Mouse (Mus musculus): Measurements from ENCODE around the gene Tmem150c.

Gene Tmem150c

GRCm38 (mm10) chr5:100049904-100050303 is 109.7 kb downstream of the Tmem150c start:
- DNase-seq = no peak

DNA sequence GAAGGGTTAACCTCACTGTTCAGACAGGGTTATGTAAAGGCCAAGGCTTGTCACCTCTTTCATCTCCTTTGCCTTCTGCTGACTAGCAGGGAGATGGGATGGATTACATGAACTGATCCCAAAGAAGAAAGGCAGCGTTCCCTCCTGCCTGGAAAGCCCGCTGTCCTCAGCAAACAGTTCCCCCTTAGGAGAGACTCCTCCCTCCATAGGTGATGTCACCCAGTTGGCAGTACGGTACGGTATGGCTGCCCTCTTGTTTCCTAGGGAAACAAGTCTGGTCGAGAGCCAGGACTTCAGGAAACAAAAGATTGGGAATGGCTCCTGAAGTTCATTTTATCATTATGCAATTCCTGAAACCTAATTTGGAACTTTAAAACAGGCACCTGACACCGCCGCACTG is 111.7 kb downstream of the Tmem150c start:
- no peak for DNase-seq

GRCm38 (mm10) chr5:100047143-100047640 is 112.4 kb downstream of the Tmem150c start:
- no peak for DNase-seq

DNA sequence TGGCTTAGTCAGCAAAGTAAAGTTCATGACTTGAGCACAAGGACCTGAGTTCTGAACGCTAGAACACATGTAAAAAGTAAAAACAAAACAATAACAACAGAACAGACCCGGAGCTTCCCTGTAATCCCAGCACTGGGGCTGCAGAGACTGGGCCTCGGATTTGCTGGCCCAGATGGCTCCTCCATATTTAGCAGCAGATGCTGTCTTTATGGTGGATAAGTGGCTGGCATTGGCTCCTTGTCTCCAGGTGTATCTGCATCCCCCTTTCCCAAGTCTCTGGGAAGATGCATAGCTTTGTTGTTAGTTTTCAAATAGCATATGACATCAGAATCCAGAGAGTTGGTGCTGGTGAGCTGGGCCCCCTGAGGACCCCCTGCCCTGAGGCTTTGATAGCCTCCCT is 113.5 kb downstream of the Tmem150c start:
- DNase-seq = no peak

DNA sequence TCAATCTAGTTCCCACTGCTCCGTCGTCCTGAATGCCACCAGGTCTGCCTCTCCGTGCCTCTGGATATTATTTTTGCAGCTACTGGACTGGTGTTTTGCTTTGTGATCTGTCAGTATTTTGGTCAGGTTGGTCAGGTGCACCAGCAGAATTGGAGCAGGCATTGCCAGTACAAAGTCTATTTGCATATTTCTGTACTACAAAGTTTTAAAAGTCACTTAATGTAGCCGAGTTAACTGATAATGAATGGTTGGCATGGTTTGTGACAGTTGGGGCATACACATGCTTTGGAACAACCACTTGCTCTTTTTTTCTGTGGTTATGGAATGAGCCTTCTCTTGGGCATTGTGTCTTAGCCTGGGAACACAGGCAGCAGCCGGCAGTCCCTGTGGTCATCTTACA is 115.0 kb downstream of the Tmem150c start:
- DNase-seq = no peak

- DNase-seq = no peak
Measured at GRCm38 (mm10) chr5:100044030-100044429, 115.6 kb downstream of the Tmem150c start.

DNA sequence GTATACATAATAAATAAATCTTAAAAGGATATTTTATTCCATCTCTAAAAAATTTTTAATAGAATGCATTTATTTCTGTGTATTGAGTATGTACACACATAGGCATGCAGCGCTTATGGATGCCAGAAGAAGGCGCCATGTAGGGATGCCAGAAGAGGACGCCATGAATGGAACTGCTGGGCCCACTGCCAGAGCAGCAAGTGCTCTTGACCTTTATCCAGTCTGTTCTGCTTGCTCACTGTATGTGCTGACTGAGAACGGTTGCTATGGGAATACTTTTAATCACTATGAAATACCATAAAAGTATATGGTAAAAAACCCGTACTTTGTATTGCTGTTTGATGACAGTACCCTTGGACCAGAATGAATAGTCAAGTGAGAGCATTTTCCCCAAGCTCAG is 116.2 kb downstream of the Tmem150c start:
- no peak for DNase-seq

GRCm38 (mm10) chr5:100042467-100042866 is 117.1 kb downstream of the Tmem150c start:
- DNase-seq = no peak

GRCm38 (mm10) chr5:100041272-100041671 is 118.3 kb downstream of the Tmem150c start:
- no peak for DNase-seq

- DNase-seq = no peak
Measured at GRCm38 (mm10) chr5:100040281-100040784, 119.3 kb downstream of the Tmem150c start.

GRCm38 (mm10) chr5:100039602-100040142 is 119.9 kb downstream of the Tmem150c start, which contains the start of the genes Hnrnpdl and Enoph1:
TSS of gene Hnrnpdl (minus strand) at chr5:100039664.
TSS of gene Enoph1 (plus strand) at chr5:100039985.
- peak; percentile 97 for DNase-seq

GRCm38 (mm10) chr5:100038714-100039601 is 120.7 kb downstream of the Tmem150c start:
- peak; percentile 99 for DNase-seq

GRCm38 (mm10) chr5:100037965-100038713 is 121.5 kb downstream of the Tmem150c start:
- peak; percentile 97 for DNase-seq

DNA sequence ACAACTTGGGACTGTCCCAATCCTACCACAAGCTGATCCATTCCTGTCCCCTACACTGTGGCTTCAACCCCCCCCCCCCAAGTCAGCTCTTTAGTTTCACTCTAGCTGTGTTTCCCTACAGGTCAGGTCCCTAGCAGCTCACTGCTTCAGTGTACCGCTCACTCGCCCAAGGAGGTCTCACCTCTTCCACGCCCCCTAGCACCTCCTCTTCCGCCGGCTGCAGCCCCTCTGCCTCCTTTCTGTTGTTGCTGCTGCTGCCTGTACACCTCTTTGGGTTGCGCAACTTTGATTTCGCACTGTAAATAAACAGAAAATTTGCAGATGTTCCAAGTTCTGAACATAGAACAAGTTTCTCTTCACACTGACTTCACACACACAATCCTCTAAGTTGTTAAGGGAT is 122.9 kb downstream of the Tmem150c start:
- peak; percentile 63 for DNase-seq

- no peak for DNase-seq
Measured at GRCm38 (mm10) chr5:100035950-100036349, 123.7 kb downstream of the Tmem150c start.

GRCm38 (mm10) chr5:100032646-100033045 is 127.0 kb downstream of the Tmem150c start:
- DNase-seq = no peak

- DNase-seq = no peak
Measured at GRCm38 (mm10) chr5:100032107-100032506, 127.5 kb downstream of the Tmem150c start.

- DNase-seq = no peak
Measured at GRCm38 (mm10) chr5:100030069-100030468, 129.5 kb downstream of the Tmem150c start.

Data from thymus, postnatal 4 days (tissue).